Mouse (Mus musculus) stomach, adult 2 months (tissue): Measurements from ENCODE around the gene Fndc5. TPM values are rescaled to one million over a fixed set of nuclear protein-coding genes. Genes with fewer than 3 reads are reported as not detected.

ENCODE experiments used
- polyA plus RNA-seq: library from polyadenylated mRNA; depleted of rRNA; stranded (reverse); fragments of >200 nt; gene quantifications from 2 replicates; pipeline ENCODE4 v1.2.3, GENCODE M21; 2012; rRNA removed

The Fndc5 gene
- 0.85 and 1.00 TPM in 2 replicates for polyA plus RNA-seq

GRCm38 (mm10) chr4:129136579-129137391 lies at the start of gene Fndc5:
Fndc5 (plus strand) TSS chr4:129136999.

GRCm38 (mm10) chr4:129105356-129105755 lies 31.4 kb upstream of the Fndc5 start, which contains the start of gene Tmem54:
Tmem54 (plus strand) TSS chr4:129105548.

GRCm38 (mm10) chr4:129121569-129122086 lies 15.2 kb upstream of the Fndc5 start, which contains the start of gene Hpca:
Hpca (minus strand) TSS chr4:129122036.

GRCm38 (mm10) chr4:129189542-129190519 lies 53.0 kb downstream of the Fndc5 start, which contains the start of the genes S100pbp and Yars:
S100pbp (minus strand) TSS chr4:129189727.
Yars (plus strand) TSS chr4:129189760.

Other genes starting within 250 kb of the Fndc5 start
- gene Azin2, start 174.6 kb upstream of the Fndc5 start, polyA plus RNA-seq, result 3.3 and 5.9 TPM in 2 replicates
- gene Ak2, start 145.0 kb upstream of the Fndc5 start, polyA plus RNA-seq, result 22.8 and 23.1 TPM in 2 replicates
- gene Rnf19b, start 78.7 kb upstream of the Fndc5 start, polyA plus RNA-seq, result 39.0 and 55.2 TPM in 2 replicates
- 228 and 321 TPM in 2 replicates for gene Tmem54, start 31.5 kb upstream of the Fndc5 start, polyA plus RNA-seq
- gene Hpca, start 15.0 kb upstream of the Fndc5 start, polyA plus RNA-seq, result 0.04 and 0.23 TPM in 2 replicates
- 0.94 and 2.8 TPM in 2 replicates for gene S100pbp, start 52.7 kb downstream of the Fndc5 start, polyA plus RNA-seq
- gene Yars, start 52.8 kb downstream of the Fndc5 start, polyA plus RNA-seq, result 3.2 and 5.9 TPM in 2 replicates
- 63.7 and 65.0 TPM in 2 replicates for gene C77080, start 124.4 kb downstream of the Fndc5 start, polyA plus RNA-seq
- 0.58 and 0.95 TPM in 2 replicates for gene Sync, start 150.6 kb downstream of the Fndc5 start, polyA plus RNA-seq
- 3.3 and 4.2 TPM in 2 replicates for gene Rbbp4, start 198.4 kb downstream of the Fndc5 start, polyA plus RNA-seq
- 2.1 and 2.6 TPM in 2 replicates for gene Zbtb8os, start 198.7 kb downstream of the Fndc5 start, polyA plus RNA-seq
- 2.6 and 2.9 TPM in 2 replicates for gene Zbtb8a, start 241.1 kb downstream of the Fndc5 start, polyA plus RNA-seq